Mouse (Mus musculus) right cerebral cortex, postnatal 14 days (tissue): ENCODE data around the gene Clp1.
"Not testable (repeated sequence)": the region's sequence is repeated elsewhere in the genome, so short reads cannot be mapped to it uniquely, and the experiment has no call there.

Experiments used
- DNase-seq: peaks from one replicate; pipeline ENCODE4 v3.0.0; 2022

The Clp1 gene

DNA sequence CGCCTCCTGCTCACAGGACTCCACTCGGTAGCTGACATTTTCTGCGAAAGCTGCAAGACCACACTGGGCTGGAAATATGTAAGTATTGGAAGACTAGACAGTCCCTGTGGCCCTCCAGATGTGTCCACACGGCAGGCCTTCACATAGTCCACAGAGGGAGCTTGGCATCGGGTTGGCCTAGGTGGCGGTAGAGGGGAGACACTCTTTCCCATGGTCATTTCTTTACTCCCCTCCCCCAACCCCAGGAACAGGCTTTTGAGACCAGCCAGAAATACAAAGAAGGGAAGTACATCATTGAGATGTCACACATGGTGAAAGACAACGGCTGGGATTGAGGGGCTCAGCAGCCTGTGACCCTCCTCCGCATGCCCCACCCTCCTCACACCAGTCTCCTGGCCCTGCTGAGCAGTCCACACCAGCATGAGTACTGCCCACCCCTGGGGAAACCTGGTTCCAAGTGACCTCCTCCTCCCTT lies 10.3 kb upstream of the Clp1 start:
- no peak for DNase-seq

DNA sequence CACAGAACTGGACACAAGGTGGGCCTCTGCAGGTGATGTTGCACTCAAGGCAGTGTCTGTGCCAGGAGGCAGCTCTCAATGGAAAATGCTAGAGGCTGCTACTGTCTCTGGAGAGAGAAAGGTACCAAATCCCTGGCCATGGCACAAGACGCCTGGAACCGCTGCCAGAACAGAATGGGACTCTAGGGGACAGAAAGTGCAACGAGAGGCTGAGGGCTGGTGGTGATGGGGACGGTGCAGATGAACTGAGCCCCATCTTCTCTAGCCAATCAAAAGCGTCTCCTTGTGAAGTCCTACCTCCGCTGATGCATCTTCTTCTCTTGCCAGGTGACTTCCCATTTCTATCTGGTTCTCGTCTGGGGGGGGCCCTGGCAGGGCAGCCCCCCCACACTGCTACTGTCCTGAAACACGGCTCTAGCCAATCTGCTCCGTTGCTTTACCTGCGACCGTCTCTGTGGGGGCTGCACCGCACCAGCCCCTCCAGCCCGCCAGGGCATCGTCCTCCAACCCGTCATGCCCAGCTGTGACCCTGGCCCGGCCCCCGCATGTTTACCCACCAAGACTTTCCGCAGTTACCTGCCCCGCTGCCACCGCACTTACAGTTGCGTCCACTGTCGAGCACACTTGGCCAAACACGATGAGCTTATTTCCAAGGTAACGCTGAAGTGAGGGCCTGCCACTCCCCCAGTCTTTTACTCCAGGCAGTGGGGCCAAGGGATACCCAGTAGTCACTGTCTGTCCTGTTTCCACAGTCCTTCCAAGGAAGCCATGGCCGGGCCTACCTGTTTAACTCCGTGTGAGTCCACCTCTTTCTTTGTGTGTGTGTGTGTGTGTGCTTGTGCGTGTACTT lies 9.4 kb upstream of the Clp1 start:
- DNase-seq: no peak

DNA sequence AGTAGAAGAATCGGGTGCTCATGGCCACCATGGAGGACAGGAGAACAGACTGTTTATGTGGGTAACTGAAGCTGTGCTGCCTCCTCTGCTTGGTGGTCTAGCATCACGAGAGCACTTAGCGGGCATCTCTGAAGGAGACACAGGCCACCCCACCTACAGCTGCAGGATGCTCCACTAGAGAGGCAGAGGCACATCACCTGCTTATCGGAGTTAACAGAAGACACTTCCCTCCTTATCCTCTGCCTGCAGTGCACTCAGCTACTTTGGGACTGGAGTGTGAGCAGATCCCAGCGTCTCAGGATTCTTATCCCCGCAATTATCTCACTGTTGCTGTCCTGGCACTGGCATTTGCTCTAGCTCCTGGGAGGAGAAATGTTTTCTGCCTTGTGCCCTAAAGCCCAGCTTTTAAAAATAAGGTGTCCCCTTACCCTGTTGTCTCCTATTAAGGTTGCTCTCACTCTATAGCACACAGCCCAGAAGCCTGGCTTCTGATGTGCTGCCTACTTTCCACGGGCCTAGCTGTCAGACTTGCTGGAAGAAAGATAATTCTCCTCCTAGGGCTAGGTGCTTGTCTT lies 8.3 kb upstream of the Clp1 start:
- DNase-seq: no peak

DNA sequence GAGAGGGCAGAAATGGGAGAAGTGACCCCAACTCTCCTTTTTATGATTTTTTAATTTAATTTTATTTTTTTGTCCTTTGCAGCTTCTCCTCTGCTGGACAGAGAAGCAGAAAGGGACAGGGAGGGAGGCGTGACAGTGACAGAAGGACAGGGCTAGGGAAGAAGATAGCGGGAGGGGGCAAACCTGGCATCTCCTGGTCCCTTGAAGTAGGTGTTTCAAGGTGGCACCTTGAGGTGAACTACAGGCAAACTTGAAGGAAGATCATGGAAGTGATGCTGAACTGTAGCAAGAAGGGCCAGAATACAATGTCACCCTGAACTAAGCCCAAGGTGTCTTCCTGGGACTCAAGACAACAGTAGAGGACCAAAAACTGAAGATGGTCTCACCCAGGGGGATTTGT lies 7.8 kb upstream of the Clp1 start:
- no peak for DNase-seq

DNA sequence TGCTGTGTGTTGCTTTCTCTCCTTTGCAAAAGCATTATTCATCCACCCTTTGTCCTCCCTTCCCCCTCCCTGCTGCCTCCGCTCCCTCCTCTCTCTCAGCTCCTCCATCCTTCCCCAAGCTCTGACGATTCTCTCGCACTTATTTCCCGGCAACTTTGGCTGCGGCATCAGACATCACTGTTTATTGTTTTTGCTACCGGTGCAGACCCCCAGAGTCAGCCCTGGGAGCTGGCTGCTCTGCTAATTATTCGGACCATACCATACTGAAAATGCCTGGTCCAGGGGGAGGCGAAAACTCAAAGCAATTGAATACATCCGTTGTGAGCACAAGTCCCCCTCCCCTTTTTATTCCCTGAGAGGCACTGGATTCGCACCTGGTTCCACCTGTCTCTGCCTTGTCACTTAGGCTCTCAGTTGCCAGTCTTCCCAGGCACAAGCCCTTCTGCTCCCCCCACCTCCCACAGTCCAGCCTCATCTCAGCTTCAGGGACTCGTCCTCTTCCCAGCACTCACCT lies 7.3 kb upstream of the Clp1 start:
- no peak for DNase-seq

DNA sequence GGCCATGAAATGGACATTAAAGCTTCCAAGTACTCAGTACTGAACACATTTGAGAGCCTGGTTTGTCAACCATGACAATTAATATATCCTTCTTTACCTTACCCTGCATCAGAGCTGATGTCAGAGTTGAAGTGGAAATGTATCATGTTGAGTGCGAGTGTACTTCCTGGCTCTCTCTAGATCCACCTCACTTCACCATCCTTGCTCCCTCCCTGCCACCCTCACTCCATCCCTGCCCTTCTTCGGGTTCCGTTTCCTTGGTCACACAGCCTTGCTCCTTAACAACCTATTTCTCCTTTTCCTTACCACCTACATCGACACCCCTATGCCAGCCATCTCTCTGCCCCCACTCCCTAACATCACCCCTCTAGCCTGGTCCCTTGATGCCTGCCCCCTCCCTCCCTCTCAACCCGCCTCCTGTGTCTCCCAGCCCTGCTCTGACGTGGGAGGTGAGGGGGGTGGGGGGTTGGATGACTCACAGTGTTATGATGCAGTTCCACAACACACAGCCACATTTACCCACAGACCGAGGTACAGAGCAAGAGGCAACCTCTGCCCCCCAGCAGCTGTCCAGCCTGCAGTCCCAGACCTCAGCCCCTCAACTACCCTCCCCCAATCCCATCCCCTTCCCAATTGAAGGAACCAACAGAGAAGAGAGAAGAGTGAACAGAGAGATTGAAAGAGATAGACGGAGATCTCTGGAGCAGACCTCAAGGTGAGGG lies 6.6 kb upstream of the Clp1 start, which contains the start of gene Ypel4:
Gene Ypel4, plus strand, starts transcription at position 480 of the 722 bp plus-strand sequence.
- peak; percentile 54 for DNase-seq

DNA sequence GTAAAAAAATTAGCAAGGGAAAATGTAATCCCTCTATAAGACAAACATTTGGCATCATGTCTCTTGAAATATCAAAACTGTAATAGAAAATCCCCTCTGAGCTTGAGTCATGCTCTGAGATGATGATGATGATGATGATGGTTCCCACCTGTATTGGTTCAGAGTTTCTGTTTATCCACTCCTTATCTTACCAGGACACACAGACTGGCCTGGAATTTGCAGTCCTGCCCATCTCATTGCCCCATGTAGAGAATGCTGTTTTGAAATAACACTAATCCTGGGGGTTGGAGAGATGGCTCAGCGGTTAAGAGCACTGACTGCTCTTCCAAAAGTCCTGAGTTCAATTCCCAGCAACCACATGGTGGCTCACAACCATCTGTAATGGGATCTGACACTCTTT lies 5.2 kb upstream of the Clp1 start:
- DNase-seq: no peak

DNA sequence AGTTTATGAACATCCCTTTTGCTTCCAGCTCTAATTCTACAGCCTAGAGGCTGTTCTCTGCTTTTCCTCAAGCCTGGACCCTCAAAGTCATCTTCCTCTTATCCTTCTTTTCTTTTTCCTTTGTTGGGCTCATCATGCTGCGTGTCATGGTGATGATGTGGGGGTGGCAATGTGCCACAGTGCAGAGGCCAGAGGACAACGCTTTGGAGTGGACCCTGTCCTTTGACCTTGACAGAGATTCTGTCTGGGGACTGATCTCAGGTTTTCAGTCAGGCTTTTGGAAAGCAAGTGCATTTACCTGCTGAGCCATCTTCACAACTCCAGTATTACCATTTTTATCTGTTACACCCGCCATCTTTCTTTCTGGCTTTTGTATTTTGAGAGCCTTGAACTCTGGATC lies 4.1 kb upstream of the Clp1 start:
- DNase-seq: no peak

DNA sequence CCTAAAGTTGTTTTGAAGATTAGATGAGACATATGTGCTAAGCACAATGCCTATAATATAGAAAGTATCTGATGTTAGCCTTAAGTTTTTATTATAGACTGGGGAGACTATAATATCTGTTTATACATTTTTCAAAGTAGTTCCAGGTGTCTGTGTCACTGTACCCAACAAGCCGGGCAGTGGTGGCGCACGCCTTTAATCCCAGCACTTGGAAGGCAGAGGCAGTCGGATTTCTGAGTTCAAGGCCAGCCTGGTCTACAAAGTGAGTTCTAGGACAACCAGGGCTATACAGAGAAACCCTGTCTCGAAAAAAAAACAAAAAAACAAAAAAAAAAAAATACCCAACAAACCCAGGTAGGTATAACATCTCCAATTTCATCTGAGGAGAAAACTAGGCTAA lies 1.0 kb upstream of the Clp1 start:
- DNase-seq: not testable (repeated sequence)

DNA sequence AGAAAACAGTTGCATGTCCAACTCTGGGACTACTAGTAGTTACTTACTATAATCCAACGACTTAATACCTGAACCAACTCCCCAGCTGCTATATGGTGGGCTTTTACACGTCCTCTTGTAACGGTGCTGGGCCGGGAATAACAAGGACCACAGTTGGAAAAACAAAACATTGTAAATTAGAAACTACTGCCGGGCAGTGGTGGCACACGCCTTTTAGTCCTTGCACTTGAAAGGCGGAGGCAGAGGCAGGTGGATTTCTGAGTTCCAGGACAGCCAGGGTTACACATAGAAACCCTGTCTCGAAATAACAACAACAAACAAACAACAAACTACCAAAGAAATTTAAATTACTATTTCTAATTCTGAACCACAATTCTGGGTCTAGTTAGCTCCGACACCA lies 434 bp downstream of the Clp1 start:
- no peak for DNase-seq

DNA sequence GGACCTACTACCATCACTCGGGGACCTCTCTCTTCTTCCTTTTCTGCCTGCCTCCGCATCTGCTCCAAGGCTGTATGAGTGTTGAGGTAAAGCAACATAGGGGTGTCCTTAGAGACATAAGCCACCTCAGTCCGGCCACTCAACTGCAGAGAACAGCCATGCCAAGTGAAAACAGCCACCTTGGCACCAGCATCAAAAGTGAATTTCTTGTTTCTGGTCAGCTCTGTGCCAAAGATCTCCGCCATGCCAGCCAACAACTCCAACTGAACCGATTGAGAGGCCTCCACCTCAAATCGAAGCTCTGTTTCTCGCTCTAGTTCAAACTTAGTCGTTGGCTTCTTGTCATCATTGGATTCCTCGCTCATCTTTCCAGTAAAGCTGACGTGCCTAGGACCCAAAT lies 1.4 kb downstream of the Clp1 start:
- no peak for DNase-seq

DNA sequence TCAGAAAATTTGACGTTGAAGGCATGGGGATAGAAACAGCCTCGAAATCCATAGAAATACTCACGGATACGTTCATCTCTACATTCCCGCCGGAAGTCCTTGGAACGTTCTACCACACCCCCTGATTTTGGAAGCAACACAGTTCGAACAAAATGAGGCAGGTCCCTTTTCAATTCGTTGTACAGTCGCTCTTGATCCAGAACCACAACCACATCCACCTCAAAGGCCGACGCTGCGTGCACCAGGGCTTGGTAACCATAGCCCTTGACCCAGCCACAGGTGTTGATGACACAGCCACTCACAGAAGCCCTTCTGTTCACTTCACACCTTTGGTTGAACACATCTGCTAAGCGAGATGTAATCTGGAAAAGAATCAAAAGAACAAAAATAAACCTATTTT lies 3.3 kb downstream of the Clp1 start:
- DNase-seq: no peak

DNA sequence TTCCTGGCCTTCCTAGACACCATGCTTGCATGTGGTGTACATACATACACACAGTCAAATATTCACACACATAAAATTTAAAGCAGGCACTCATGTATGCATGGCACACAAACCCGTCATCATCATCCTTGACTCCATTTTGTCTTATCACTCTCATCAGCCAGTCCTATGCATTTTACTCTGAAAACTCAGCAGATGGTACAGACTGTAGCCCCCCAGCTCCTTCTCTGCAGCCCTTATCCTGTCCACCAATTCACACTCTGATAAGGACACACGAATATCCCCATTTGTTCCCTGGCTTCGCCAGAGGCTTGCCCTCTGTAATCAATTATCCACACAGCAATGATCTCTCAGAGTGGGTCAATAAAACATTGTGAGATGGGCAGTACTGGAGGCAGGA lies 6.0 kb downstream of the Clp1 start:
- DNase-seq: no peak

DNA sequence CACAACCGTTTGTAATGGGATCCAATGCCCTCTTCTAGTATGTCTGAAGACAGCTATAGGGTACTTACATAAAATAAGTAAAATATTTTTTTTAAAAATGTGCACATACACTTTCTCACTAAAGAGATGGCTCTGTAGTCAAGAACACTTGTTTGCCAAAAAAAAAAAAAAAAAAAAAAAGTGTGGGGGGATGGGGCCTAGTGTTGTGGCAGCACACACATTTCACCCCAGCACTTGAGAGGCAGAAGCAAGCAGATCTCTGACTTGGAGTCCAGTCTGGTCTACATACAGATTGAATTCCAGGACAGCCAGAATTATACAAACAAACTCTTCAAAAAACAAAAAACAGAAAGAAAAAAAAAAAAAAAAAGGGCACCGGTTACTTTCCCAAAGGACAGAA lies 6.4 kb downstream of the Clp1 start:
- no peak for DNase-seq

DNA sequence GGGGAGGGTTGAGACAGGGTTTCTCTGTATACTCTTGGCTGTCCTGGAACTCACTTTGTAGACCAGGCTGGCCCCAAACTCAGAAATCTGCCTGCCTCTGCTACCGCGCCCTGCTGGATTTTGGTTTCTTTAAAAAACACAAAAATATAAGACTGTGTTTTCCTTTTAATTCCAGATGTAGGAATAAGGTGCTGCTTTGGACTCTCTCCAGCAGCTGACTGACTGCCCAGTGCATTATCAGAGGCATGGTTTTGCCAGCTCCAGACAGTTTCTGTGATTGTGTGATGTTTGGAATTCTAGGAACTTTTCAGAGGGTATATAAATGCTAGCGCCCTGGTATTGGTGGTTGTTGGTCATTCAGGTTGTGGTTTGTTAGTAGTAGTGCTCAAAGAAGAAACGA lies 9.8 kb downstream of the Clp1 start:
- DNase-seq: no peak

DNA sequence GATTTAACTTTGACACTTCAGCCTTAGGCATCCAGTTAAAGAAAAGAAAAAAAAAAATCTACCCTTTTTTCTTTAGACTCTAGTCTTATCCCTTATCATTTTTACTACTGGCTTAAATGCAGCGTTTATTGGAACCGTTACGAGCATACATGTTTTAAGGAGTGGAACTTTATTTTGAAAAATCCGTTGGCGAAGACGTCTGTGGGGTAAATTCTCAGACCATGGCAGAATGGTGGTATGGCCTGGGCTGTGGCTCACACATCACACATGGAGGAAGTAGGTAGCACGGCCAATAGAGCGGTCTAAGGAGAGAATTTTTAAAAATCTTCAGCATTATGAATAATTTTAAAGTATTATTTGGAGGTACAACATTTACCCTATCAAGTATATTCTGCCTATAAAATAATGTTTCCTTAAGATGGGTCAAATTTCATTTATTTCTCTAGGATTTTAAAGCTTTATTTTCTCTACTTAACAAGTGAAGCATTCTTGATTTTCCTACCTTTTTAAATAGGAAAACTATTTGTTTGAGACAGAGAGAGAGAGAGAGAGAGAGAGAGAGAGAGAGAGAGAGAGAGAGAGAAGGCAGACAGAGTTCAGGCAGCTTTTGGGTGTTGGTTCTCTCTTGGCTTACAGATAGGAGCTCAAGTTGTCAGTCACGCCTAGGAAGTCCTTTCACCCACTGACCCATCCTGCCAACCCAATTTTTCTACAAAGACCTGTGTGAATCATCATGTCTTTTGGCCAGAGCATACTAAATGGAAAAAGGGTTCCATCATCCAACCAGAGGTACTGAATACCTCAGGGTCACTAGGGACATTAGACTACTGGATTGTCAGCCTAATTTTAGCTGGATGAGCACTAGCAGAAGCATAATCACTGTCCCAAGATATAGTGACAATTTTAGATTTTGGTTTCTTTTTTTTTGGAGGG lies 10.5 kb downstream of the Clp1 start:
- DNase-seq: no peak

DNA sequence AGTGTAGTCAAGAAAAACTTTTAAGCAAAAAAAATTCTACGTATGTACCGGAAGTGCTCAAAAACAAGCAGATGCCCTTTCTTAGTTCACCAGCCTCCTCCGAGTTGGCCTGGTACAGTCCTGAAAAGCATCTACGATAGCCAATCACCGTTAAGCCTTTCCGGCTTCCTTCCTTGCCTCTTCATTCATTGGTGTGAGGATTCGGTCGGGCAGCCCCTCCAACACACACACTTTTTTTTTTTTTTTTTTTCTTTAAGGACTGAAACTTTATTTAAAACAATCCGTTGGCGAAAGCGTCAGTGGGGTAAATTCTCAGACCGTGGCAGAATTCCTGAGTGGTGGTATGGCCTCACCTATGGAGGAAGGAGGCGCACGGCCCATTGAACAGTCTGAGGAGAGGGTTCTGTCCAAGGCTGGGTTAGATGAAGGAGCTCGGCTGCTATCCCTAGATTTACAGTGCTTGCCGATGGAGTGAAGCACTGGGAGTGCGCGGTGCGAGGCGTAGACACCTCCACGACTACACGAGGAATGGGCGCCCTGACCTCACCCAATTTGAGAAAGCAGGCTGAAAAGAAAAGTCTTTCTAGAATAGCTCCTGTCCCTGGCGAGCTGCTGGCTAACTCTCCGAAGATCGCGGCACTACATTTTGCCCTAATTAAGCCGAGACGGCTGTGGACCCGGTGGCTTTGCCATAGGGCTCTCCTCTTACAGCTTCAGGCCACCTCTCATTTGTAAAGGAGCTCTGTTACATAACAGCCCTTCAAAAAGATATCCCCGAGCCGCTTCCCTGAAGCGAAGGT lies 11.4 kb downstream of the Clp1 start:
- peak; percentile 60 for DNase-seq

DNA sequence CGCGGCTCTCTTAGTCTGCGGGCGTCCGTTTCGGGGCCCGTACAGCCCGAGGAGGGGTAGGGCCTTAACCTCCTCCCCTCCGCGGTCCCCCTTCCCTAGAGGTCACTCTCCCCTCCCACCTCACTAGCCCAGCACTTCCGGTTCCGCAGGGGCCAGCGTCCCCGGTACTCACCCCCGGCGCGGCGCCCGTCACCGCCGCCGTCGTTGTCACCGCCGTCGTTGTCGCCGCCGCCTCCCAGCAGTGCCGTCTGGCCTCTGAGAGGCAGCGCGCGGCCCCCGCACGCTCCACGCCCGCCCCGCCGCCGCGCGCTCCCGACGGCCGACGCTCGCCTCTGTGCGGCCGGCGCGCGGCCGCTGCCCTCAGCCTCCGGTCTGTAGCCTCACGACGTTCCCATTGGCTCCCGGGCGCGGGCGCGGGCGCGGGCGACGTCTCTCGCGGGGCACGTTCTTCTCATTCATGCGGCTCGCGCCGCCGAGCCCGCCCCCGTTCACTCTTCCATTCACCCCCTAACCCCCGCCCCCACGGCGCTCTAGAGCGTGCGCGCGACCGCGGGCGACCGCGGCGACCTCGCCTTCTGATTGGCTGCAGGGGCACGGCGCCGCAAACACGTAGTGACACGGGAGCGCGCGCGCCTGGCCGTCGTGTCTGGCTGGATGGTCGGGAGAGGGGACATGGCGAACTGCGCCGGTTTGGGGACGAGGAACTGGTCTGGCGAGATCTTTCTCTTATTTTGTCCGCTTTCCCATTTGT lies 12.2 kb downstream of the Clp1 start, which contains the start of gene Zdhhc5:
Gene Zdhhc5, minus strand, starts transcription at position 370 of the 751 bp plus-strand sequence.
- DNase-seq: peak; percentile 99

DNA sequence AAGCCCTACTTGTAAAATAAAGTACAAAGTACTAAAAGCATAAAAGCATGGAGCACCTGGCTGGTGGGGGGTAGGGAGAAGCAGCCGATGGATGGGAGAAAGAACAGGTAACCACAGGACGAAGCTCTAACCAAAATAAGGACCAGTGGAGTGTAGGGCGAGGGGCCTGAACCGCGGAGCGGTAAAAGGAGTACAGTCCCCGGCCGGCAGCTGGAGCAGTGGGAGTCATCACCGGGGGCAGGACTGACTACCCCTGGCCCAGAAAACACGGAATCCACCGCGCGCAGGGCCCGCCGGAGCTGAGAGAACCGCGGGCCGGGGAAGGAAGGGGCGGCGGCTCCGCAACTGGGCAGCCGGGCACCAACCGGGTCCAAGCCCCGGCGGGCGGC lies 12.7 kb downstream of the Clp1 start:
- no peak for DNase-seq

DNA sequence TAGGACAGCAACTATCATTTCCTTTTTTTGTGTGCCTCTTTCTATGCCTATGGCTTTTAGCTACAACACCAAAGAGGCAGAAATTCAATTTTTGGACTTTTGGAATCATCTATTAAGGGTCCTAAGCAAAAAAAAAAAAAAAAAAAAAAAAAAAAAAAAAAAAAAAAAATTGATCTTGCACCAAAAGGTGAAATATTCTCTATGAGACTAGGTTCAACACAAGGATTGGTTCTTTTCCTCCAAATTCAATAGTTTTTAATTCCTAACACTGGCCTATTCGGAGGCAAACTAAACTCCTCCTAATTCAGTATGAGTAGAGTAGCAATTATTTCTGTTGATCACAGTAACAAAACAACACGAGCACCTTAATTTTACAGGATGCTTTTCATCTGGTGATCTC lies 15.3 kb downstream of the Clp1 start:
- no peak for DNase-seq

DNA sequence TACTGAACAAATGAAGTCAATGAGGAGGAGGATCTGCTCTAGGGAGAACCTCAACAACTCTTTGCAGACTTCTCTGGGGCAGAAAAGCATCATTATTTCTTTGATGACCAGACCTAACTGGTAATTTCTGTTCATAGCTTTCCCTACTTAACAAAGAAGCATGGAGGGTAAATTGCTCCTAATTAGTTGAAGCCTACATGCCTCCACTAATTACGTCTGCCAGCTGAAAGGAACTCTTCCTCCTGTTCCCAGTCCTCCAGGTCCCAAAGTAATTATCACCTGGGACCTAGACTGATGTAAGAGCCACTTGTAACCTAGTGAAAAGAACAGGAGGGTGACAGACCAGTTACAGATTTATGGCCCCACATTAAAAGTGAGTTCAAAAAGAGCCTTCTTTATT lies 19.6 kb downstream of the Clp1 start:
- DNase-seq: no peak
